Mouse (Mus musculus) yolk sac, embryonic 10.5 days (tissue): Measurements from ENCODE around the gene Tmem236.
"Not testable (repeated sequence)": the region's sequence is repeated elsewhere in the genome, so short reads cannot be mapped to it uniquely, and the experiment has no call there.

Experiments
- DNase-seq: peaks from one replicate; pipeline ENCODE4 v3.0.0-alpha.2; 2017; ENCODE audit warnings: low spot score

Tmem236 gene

DNA sequence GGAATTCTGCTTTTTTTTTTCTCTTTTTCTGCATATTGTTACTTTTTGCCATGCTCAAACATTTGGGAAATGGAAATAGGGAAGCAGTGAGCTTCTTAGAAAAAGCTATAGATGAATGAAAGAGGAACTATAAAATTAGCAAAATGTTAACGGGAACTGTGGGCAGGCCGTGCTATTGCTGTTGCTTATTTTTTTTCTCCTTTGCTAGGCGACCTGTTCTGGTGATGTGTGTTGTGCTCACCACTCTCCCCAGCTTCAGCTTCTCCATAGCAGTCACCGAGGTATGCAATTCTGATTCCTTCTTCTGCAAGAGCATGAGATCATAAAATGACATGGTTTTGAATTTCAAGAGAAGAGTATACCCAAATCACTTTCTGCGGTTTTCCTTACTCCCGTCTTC, 17.7 kb downstream of the Tmem236 start:
- DNase-seq = no peak

DNA sequence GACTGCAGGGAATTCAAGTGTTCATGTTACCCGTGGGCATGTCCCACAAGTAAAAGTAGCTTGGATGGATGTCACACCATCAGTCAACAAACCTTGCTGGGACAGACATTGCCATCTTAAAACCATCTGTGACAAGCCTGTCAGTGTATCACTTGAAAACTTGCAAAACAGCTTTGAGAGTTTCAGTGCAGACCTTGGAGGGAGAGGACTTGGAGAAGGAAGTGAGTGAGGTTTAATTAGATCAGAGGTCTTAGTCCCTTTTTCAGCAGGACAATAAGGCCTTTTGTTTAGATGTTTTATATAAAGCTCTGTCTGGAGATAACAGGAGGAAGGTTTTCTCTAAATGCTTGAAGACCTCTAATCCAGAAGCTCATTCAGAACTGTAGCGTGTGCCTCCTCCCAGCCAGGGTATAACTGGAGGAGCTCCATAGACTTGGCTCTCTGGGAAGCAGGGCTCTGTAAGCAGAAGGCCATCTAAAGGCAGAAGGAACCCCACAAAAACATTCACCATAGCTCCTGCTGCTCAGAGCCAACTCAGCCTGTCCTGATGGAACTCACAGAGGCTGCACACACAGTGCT, 24.1 kb downstream of the Tmem236 start:
- DNase-seq = not testable (repeated sequence)

DNA sequence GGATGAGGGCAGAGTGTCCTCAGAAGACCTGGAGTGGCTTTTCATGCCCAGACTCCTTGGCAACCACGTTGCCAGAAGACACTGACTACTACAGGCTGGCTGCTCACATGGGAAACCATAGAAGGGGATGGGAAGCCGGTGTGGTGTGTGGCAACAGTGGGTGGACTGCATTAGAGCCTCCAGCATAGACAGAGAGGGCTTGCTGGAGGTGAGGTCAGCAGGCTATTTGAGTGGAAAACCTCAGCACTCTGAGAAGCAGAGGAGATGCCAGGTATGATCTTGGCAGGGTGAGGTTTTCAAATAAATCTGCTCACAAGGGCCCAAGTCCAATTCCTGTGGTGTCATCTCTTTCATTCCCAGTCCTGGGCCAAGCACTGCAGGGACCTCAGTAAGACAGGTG, 25.3 kb downstream of the Tmem236 start:
- no peak for DNase-seq

DNA sequence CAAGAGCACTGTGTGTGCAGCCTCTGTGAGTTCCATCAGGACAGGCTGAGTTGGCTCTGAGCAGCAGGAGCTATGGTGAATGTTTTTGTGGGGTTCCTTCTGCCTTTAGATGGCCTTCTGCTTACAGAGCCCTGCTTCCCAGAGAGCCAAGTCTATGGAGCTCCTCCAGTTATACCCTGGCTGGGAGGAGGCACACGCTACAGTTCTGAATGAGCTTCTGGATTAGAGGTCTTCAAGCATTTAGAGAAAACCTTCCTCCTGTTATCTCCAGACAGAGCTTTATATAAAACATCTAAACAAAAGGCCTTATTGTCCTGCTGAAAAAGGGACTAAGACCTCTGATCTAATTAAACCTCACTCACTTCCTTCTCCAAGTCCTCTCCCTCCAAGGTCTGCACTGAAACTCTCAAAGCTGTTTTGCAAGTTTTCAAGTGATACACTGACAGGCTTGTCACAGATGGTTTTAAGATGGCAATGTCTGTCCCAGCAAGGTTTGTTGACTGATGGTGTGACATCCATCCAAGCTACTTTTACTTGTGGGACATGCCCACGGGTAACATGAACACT, 26.6 kb downstream of the Tmem236 start:
- not testable (repeated sequence) for DNase-seq

DNA sequence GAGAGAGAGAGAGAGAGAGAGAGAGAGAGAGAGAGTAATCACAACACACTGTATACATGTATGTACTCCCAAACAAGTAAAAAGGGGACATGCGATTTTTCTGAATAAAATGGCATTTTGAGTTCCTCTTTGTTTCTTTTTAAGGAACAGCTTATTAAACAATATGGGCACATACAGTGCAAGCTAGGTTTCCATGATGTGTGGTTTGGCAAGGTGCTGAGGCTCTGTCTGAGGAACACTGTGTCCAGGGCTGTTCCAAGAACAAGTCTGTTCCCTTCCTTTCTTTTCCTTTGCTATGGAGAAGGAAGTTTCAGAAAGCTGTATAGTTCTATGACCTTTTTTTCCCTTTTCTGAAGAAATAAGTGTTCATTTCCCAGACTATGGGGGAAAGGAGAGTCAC, 30.0 kb downstream of the Tmem236 start:
- no peak for DNase-seq

DNA sequence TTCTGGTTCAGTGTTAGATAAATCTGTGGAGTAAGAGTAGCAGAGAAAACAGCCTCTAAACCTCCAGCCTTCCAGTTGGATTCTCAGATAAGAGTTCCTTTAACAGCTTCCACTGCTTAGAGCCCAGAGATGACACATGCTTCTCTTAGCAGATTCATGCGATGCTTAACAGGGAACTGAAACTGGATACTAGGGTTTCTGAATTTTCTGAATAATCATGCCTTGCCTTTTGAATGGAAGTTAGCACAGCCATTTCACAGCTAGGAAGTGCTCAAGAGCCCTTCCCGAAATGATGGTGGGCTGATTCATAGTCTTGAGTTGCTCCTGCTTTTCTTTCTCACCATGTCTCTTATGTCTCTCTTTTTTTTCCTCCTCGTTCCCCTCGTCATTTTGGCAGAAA, 32.5 kb downstream of the Tmem236 start:
- DNase-seq = no peak

DNA sequence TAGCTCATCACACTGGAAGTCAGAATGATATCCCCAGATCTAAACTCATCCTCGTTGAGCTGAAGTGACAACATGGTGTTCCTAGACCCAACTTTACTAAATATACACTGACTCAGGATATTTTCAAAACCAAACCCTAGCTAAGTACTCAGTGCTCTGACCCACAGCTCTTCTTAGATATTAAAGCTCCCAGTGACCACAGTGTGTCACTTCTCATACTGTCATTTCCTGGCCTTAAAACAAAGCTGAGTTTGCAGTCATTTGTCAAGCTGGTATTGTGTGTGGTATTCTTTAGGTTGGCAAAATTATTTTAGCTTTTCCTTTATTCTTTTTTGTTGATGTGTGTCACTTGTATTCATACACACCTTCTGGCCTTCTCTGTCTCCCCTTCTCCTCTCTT, 36.4 kb downstream of the Tmem236 start:
- DNase-seq = no peak

DNA sequence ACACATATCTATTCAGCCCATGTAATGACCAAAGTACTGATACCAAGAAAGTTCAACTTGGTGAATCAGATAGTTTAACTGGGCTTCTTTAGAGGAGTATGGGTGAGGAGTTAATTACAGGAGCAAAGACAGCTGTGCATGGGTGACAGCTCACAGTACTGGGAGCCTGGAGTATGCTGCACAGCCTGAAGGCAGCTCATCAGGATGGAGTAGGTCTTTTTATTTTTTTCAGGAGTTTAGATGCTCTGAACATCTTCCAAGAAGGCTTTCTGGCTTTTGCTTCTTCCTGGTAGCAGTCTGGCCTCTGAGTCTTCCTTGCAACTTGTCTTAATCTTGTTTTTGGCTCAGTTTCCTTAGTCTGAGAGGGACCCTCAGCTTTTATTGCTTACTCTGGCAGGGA, 37.3 kb downstream of the Tmem236 start:
- DNase-seq = no peak

DNA sequence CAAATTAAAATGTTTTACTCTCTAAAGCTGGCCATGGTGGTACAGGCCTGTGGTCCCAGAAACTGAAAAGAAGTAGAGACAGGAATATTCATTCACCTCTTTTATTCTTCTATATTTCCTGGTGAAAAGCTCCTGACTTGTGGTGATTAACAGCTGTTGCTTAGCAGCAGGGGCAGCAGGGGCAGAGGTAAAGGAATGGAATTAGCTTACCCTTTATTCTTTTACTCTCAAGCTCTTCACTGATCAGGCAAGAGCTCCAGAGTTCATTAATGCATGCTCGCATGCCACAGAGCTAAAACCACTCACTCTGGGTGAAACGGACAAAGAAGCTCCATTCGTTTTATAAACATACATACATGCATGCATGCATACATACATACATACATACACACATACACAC, 40.4 kb downstream of the Tmem236 start:
- no peak for DNase-seq

DNA sequence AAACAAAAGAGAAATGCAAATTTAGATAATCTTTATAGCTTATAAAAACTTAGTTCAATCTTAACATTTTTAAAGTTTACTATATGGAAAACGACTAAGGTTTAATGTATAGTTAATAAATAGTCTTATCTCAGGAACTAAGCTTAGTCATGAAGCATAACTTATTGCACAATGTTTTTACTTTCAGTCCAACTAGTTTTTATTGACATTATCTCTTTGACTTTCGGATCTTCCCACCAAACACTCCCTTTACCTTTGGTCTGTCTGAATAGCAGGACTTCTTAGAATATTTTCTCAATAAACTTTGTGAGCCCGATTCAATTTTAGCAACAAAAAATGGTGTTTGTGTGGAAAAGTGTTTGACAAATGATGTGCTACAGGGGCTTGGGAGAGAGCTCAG, 42.3 kb downstream of the Tmem236 start:
- no peak for DNase-seq

DNA sequence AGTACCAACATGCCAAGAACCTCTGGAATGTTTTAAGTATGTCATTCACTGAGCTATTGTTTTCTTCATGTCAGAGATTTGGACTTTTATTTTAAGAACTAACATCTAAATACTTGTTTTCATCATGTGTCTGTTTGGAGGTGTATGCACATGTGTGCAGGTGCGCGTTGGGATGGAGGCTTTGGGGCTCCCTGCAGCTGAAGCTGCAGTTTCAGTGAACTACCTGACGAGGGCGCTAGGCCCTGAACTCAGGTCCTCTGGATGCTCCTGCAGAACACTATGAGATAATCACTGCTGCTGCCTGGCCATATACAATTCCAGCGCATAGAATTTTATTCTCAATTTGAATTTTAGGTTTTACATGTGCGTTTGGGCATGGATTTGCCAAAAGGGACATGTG, 43.8 kb downstream of the Tmem236 start:
- no peak for DNase-seq

DNA sequence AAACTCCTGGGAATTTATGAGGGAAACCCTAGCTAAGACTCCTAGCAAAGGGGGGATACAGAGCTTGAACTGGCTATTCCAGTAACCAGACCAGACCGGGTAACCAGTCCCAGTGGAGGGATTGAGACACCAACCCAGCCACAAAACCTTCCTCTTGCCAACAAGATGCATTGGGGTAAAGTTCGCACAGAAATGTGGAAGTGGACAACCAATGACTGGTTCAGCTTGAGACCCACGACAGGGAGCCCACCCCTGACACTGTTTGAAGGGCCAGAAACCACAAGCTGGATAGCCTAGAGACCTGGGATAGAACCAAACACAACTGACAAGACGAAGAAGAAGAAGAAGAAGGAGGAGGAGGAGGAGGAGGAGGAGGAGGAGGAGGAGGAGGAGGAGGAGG, 50.1 kb downstream of the Tmem236 start:
- no peak for DNase-seq

DNA sequence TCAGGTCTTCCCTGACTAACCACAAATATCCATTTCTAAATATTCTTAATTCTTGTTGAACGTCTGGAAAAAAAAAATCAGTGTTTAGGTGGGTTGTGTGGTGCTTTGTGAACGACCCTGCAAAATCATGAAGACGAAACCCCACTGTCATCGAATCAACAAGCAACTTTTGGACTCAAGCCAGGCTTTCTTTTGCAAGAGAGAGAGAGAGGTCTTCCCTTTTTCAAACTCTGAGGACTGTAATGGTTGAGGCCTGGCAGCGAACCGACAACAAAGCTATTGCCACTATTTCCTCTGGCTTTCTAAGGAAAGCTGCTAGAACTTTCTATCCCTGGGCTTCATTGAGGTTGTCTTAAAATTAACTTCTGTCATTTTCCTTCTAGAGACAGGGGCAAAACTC, 54.2 kb downstream of the Tmem236 start:
- DNase-seq = no peak

DNA sequence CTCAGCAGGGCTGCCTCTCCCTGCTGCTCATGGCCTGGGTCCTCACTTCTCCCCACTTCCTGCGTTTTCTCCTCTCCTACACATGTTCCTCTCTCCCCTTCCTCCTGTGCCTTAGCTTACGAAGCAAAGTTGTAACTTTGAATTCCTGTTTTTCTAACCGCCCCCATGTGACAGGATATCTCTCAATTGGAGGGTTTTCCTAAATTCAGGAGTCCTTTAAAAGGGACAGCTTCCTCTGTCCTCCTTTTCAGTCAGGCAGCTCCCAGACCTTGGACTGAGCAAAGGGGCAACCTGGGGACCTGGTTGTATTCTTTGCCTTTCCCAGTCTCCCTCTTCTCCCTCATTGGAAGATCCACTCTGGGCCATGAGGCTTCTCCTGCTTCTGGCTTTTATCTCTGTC, 54.8 kb downstream of the Tmem236 start, which contains the start of gene Mrc1:
TSS of gene Mrc1 (plus strand) at position 244 of the 400 bp plus-strand sequence.
- DNase-seq = no peak

DNA sequence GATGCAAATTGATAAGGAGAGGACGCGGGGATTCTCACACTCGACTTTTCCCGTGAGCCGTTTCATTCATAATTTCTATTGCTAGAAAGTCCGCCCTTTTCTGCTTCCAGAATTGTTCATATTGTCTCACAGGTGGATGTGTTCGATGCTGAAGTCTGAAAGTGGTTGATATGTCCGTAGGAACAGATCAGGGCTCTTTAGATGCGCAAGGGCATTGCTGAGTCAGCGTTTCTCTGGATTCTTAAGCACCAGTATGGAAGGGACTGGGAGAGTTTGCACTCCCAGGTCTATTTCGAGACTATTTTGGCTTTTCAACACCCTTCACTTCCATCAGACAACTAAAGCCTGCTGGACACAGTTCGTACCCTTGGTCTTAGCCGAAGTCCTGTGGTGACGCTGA, 55.7 kb downstream of the Tmem236 start:
- DNase-seq = no peak

DNA sequence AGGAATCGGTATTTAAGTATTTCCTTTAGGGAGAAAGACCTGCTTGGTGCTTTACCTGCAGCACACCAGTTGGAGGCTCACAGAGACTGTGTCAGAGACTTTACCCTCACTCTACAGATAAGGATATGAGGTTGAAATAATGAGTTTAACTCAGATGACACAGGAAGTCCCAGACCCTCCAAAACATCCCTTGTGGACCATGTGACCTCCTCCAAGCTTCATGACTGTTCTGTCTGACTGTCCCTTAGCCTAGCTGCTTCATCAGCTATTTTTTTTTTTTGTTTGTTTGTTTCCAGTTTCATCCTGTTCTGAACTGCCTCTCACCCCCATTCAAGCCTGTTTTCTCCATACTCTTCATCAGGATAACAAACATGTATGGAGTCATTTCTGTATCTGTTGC, 58.6 kb downstream of the Tmem236 start:
- no peak for DNase-seq

DNA sequence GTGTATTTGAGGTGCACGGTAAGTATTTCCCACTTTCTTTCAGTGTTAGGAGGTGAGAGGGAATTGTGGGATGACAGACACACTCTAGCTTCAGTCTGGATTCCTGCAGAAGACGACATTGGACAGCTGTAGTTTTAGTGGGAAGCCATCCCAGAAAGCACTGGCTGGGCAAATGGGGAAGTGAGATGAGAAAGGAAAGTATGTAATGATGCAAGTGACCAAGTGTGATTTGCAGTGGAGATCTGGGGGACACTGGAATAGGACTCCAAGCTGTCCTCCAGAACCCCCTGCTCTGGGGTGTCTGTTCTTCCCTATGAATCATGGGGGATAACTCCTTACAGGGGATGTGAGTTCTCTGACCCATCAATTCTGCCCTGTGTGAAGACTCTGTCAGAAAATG, 59.7 kb downstream of the Tmem236 start:
- DNase-seq = no peak

DNA sequence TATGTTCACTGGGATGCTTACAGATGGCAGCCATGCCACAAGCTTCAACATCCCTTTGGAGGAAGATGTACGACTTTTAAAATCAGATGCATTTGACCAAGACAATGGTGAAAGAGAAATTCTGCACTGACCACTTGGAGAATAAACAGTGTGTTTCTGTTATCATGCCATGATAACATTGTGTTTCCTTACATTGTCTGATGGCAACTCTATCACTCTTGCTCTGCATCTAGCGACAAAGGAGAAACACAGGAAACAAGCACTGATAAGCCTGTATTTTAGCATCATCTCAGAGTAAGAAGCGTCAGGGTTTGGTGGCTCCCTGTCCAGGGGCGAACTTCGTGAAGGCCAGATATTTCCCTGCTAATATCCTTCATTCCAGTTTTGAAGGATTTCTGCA, 61.0 kb downstream of the Tmem236 start:
- no peak for DNase-seq

DNA sequence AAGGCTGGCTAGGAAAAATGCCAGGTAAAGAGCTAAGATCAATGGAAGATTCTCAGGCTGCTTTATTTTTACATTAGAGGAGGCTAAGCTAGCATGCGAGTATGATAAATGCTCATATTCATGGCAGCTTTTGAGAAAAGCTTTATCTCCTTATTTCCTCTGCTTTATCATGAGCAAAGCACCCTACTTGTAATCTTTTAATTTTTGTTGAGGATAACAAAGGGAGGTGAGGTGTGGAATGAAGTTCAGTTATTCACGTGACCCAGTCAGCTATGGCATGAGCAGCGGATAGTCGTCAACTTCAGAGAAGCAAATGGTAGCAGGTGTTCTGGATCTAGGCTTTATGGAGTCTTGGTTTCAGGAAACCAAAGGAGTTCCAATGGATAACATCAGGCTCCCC, 62.6 kb downstream of the Tmem236 start:
- DNase-seq = no peak

DNA sequence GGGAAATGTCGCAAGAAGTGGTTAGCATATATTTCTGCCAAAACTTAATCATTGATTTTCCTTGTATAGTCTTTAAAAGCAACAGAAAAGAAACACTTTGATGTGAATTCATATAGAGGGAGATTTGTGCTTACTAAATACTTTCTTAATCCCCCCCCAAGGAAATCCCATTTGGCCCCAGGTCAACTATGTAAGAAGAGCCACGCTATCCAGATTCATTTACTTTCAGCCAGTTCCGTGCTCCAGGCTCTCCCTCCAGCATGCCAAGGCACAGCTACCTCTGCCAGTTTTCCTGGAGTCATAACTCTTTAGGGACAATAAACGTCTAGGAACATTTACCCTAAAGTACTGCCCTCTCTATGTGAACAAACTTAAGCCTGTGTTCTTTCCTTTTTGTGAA, 63.4 kb downstream of the Tmem236 start:
- no peak for DNase-seq

DNA sequence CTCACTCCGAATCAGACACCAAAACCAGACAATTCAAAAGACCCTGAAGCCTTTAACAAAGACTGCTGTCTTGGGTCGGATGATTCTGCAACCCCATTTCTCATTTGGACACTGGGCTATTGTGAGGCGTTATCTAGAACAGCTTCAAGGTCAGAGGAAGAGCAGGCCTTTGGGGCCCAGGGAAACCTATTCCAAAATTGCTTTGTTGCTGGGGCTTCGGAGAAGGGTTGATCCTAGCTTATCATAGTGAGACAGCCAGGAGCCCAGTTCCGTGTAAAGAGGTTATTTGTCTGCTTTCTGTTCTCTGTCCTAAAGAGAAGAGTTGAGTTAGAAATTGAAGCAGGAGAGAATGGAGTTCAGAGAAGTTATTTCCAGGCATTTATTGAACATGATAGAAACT, 64.8 kb downstream of the Tmem236 start:
- no peak for DNase-seq

DNA sequence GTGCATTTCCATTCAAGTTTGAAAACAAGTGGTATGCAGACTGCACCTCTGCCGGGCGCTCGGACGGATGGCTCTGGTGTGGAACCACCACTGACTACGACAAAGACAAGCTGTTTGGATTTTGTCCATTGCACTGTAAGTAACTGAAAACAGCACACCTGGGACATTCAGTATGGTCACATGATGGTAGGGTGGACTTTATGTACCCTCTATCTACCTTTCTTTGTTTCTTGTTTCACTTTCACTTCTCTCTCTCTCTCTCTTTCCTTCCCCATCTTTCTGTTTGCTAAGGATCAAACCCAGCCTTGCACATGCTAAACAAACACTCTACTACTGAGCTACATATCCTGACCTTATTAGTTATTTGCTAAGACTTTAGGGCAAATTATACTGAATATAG, 69.8 kb downstream of the Tmem236 start:
- no peak for DNase-seq

DNA sequence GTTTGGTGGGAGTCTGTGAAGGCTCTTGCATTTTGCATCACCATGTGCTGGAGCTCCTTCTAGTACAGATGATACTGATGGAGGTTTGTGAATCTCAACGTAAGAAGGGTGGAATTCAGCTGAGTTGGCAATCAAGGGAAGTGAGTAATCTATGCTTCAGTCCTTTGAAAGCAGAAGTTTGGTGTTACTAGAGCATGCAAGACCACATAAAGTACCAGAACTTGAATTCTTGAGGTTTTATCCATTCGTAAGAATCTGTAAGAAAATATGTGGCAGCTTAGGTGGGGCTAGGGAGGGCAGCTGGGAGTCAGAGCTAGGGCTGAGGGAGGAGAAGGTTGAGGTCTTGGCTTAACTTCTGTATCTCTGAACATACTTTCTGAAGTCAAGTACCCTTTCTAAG, 70.3 kb downstream of the Tmem236 start:
- DNase-seq = no peak

DNA sequence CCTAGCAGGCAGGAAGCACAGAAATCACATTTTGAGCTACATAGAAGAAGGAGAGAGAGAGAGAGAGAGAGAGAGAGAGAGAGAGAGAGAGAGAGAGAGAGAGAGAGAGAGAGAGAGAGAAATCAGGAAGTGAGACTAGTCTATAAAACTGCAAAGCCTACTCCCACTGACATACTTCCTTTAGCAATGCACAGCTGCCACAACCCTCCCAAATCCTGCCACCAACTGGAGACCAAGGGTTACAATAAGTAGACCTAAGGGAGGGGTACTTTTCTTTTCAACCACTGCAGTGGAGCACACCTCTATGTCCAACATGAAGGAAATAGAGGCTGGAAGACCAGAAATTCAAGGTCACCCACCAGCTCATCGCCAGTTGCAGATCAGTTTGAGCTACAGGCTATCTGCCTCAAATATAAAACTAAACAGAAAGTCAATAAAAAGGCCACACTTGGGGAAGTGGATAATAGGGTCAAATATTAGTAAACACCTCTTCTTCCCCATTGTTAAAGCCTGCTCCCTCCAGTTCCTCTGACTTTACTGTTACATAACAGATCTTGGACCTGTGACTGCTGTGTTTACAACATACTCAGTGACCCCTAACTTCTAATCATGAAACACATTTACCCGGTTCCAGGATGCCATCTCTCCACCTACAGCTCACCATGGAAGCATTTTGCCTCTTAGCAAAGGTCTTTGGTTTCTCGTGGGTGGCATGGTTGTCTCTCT, 75.7 kb downstream of the Tmem236 start:
- DNase-seq = no peak
